Mouse (Mus musculus): ENCODE measurements around the gene Gm906.
"Not testable (repeated sequence)": the region's sequence is repeated elsewhere in the genome, so short reads cannot be mapped to it uniquely, and the experiment has no call there.

The Gm906 gene

DNA sequence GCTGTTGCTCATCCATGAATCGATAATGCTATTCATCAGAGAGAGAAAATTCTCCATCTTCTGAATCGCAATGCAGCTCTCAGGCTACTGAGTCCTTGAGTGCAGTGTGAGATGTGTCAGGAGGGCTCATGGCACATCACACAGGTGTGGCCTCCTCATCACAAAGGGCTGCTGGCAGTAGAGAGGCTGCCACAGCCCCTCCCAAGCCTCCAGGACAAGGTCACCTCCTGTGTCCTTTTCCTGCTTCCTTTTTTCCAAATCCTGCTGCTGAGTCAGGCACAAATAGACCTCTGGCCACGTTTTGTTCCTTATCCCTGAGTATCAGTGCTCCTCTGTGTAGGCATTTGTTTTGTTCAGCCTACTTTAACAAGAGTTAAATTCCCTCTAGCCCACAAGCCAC lies at the start of gene Gm906:
Gm906 (minus strand) TSS at position 101 of the 400 bp plus-strand sequence.
- not testable (repeated sequence) for DNase-seq

DNA sequence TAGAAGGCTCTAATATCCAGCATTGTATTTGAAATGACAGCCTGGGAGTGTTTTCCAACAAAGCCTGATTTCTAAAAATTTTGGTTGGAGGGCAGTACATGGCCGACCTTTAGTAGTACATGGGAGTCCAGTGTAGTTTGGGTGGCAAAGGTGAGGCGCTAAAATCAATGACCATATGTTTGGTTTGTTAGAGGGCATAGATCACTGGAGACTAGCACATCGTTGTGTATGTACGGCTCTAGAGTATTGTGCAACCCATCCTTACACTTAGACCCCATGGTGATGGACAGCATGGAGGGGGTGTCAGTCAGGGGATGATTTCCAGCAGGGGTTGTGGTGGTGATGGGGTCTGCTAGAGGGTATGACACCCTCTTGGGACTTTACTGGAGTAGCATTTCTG lies 33.2 kb upstream of the Gm906 start:
- not testable (repeated sequence) for DNase-seq

DNA sequence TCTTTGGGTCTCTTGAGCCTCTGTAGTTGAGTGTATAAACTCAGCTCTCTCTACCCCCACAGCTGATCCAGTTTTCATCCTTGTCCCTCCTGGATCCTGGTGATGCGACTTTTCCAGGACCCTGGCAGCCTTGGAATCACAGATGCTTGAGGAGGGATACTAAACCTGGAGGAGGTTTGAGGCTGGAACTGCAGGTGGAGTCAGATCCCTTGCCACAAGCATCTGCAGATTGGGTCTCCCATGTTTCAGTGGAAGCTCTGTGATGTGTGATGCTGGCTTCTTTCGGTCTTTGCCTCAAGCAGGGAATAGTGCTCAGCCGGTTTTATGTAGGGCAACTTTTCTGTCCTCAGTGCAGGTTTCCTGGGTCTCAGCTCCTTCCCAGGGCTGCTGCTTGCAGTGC lies 13.6 kb downstream of the Gm906 start:
- no peak for DNase-seq

DNA sequence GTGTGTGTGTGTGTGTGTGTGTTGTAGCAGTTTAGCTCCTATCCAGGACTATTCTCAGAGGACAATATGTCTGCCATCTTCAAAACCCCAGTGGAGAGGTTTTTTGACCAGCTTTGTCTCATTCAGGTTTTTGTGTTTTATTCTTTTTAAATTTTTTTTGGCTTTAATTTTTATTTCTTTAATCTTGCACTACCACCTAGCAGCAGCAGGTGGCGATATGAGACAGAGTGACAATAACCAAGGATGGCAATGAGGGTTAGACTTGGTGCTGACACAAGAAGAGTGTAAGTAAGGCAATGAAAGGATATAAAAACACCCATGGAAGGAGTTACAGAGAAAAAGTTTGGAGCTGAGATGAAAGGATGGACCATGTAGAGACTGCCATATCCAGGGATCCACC lies 38.3 kb downstream of the Gm906 start:
- DNase-seq, result peak; percentile 7

DNA sequence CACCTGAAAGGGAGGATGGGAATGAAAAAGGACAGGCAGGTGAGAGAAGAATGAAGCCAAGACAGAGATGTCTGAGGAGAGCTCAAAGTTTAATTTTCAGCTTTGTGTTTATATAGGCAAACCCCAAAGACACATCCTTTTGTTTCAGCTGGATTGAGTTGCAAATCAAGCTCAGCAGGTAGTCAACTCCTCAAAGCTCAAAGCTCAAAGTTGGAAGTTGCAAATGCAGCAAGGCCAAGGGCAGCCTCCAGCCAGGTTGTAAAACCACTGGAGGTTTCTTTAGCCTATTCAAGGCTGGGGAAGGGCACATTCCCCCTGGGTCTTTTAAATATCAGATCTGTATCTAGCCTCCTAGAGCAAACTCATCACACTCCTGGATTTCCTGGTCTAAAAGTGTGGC lies 39.9 kb downstream of the Gm906 start:
- DNase-seq, result not testable (repeated sequence)

DNA sequence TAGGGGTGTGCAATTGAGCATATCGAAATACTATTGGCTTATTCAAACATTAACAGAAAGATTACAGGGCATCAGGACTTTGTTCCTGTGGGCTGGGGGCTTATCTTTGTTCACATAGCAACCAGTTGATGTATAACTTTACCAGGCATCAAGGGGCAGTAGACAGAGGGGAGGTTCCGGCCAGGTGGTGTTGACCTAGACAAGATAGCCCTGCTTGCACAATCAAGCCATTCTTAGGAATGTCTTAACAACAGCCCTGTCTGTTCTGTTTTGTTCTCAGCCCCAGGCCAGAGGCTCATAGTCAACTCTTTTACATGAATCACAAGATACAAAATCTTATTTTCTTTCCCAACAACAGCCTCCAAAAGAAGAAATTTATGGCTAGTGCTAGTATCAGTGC lies 40.5 kb downstream of the Gm906 start:
- not testable (repeated sequence) for DNase-seq

DNA sequence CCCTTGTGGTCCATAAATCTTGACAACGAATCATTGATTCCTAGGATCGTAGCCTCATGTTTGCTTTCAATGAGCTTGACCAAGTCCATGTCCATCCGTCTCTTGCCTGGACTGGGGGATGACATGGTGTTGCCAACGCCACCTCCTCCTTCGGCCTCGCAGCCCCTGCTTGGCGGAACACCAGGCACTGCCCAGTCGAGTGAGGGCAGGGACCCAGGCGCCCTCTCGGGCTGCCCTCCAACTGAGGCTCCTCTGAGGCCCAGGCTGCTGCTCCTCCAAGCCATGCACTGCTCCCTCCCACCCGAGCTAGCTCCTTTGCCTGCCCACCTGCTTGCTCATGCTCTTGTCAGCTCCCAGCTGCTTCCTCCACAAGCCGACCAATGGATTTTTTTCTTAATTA lies 42.1 kb downstream of the Gm906 start:
- DNase-seq, result no peak

DNA sequence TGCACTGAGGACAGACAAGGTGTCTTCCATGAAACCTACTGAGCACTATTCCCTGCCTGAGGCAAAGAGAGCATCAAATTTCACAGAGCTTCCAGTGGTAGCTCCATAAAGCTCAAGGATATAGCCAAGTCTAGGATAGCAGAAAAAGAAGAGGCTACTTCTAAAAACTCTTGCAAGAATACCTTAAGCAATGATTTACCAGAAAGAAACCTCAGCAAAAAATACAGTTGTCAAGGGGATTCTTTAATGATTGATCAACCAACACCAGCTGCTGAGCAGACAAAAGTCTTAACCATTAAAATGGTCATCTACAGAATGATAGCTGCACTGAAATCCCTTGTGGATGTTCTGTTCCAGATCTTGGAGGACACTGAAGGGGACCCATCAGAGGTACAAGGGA lies 53.3 kb downstream of the Gm906 start:
- DNase-seq, result not testable (repeated sequence)
